Mouse (Mus musculus): Measurements from ENCODE around the gene P2rx4.

GRCm38 (mm10) chr5:122704571-122704970 lies 2.8 kb upstream of the P2rx4 start:
- no peak for TF ChIP-seq CTCF (IDR thresholded peaks at IDR 0.05; ENCODE audit: low read depth)
- no peak for TF ChIP-seq EP300 (IDR thresholded peaks at IDR 0.05; ENCODE audit: low read depth)

Measured in liver, embryonic 14.5 days (tissue).